In genomic region chr10:120666202-120666860, GRCm38 (mm10) we compare ENCODE assay signal across 13 mouse cellular contexts.
DNase-seq lines count a peak whose midpoint lies in the region; ATAC-seq and TF ChIP-seq lines count a peak whose summit lies in the region.
"Had no signal": no experiment of that assay in that cellular context is flagged by ENCODE, and none has a peak within 500 bp of the region (broad histone marks: within the 10 kb centered on the region; RNA-seq: fewer than 3 reads in every experiment).

No protein-coding gene starts in this region.

- no peaks in the 10 kb centered on the region for H3K4me1 ChIP-seq in stomach, embryonic 16.5 days (ENCODE audit: control insufficient read depth, insufficient read depth, low read length)
- no peaks in the 10 kb centered on the region for H3K4me1 ChIP-seq in stomach, postnatal 0 days (replicated peaks; ENCODE audit: control insufficient read depth, insufficient read depth)
- no peaks in the 10 kb centered on the region for H3K4me1 ChIP-seq in embryonic facial prominence, embryonic 12.5 days
- no peaks in the 10 kb centered on the region for H3K4me1 ChIP-seq in neural tube, embryonic 15.5 days
- H3K4me1 ChIP-seq in forebrain, embryonic 11.5 days (replicated peaks; ENCODE audit: control insufficient read depth, insufficient read depth, low read length): no peaks in the 10 kb centered on the region
- no peaks in the 10 kb centered on the region for H3K4me1 ChIP-seq in forebrain, postnatal 0 days (ENCODE audit: insufficient read depth)
- H3K4me1 ChIP-seq: forebrain, embryonic 10.5 days; hindbrain, embryonic 12.5 days had no signal

- peak overlapping the region; percentile 5; the same call in 1 of the 2 replicates for H3K27ac ChIP-seq in stomach, embryonic 16.5 days (ENCODE audit: low read length)
- H3K27ac ChIP-seq in stomach, postnatal 0 days (replicated peaks): no peak overlapping the region
- peak overlapping the region; percentile 54; the same call in 1 of the 2 replicates for H3K27ac ChIP-seq in embryonic facial prominence, embryonic 12.5 days
- no peak overlapping the region for H3K27ac ChIP-seq in neural tube, embryonic 15.5 days (replicated peaks)
- H3K27ac ChIP-seq in forebrain, embryonic 11.5 days (ENCODE audit: low read depth, low read length): no peak overlapping the region
- no peak overlapping the region for H3K27ac ChIP-seq in forebrain, postnatal 0 days (ENCODE audit: low read depth, low read length)
- H3K27ac ChIP-seq: forebrain, embryonic 10.5 days; heart, adult 2 months; hindbrain, embryonic 12.5 days had no signal

- no peak for ATAC-seq in stomach, embryonic 16.5 days (ENCODE audit: insufficient read depth, low FRiP score)
- no peak for ATAC-seq in stomach, postnatal 0 days (ENCODE audit: low FRiP score, low TSS enrichment)
- ATAC-seq in embryonic facial prominence, embryonic 12.5 days (ENCODE audit: insufficient number of reproducible peaks, insufficient read depth, low FRiP score, low TSS enrichment): no peak
- ATAC-seq in neural tube, embryonic 15.5 days (ENCODE audit: low FRiP score): no peak
- ATAC-seq in forebrain, embryonic 11.5 days (replicated peaks; ENCODE audit: low FRiP score): no peak
- ATAC-seq in forebrain, postnatal 0 days: no peak
- ATAC-seq: intestine, postnatal 0 days; liver, postnatal 0 days had no signal

- H3K9ac ChIP-seq in stomach, embryonic 16.5 days (ENCODE audit: low read length): no peak overlapping the region
- no peak overlapping the region for H3K9ac ChIP-seq in stomach, postnatal 0 days (ENCODE audit: low read length)
- H3K9ac ChIP-seq in embryonic facial prominence, embryonic 12.5 days: no peak overlapping the region
- no peak overlapping the region for H3K9ac ChIP-seq in neural tube, embryonic 15.5 days (replicated peaks)
- no peak overlapping the region for H3K9ac ChIP-seq in forebrain, embryonic 11.5 days (ENCODE audit: low read length)
- H3K9ac ChIP-seq in forebrain, postnatal 0 days: no peak overlapping the region
- H3K9ac ChIP-seq: hindbrain, embryonic 12.5 days; liver, postnatal 0 days had no signal

- no peak for TF ChIP-seq CTCF in stomach, postnatal 0 days (IDR thresholded peaks at IDR 0.05; ENCODE audit: low read depth)
- TF ChIP-seq CTCF in forebrain, postnatal 0 days (IDR thresholded peaks at IDR 0.05; ENCODE audit: low read depth): no peak

- H3K4me2 ChIP-seq in stomach, embryonic 16.5 days (ENCODE audit: low read depth, low read length): no peak overlapping the region
- no peak overlapping the region for H3K4me2 ChIP-seq in stomach, postnatal 0 days (replicated peaks; ENCODE audit: low read depth)
- no peak overlapping the region for H3K4me2 ChIP-seq in embryonic facial prominence, embryonic 12.5 days (replicated peaks)
- no peak overlapping the region for H3K4me2 ChIP-seq in neural tube, embryonic 15.5 days
- no peak overlapping the region for H3K4me2 ChIP-seq in forebrain, embryonic 11.5 days (ENCODE audit: low read depth, low read length, severe bottlenecking)
- H3K4me2 ChIP-seq in forebrain, postnatal 0 days (ENCODE audit: low read depth): no peak overlapping the region
- H3K4me2 ChIP-seq: hindbrain, embryonic 12.5 days had no signal

- H3K36me3 ChIP-seq in stomach, embryonic 16.5 days (ENCODE audit: control insufficient read depth, insufficient read depth, low read length): no peaks in the 10 kb centered on the region
- no peaks in the 10 kb centered on the region for H3K36me3 ChIP-seq in stomach, postnatal 0 days (ENCODE audit: control insufficient read depth, insufficient read depth, low read length)
- H3K36me3 ChIP-seq in embryonic facial prominence, embryonic 12.5 days: no peaks in the 10 kb centered on the region
- H3K36me3 ChIP-seq in neural tube, embryonic 15.5 days: no peaks in the 10 kb centered on the region
- H3K36me3 ChIP-seq in forebrain, embryonic 11.5 days (ENCODE audit: control insufficient read depth, insufficient read depth, low read length): no peaks in the 10 kb centered on the region
- no peaks in the 10 kb centered on the region for H3K36me3 ChIP-seq in forebrain, postnatal 0 days (ENCODE audit: insufficient read depth)
- H3K36me3 ChIP-seq: forebrain, embryonic 10.5 days; hindbrain, embryonic 12.5 days had no signal

- 78% methylated on average over 7 of the region's 7 CpGs for WGBS in stomach, embryonic 16.5 days
- 72% methylated on average over 7 of the region's 7 CpGs for WGBS in stomach, postnatal 0 days
- 80% methylated on average over 7 of the region's 7 CpGs for WGBS in embryonic facial prominence, embryonic 12.5 days
- 91% methylated on average over 7 of the region's 7 CpGs for WGBS in neural tube, embryonic 15.5 days
- WGBS in forebrain, embryonic 11.5 days: 89% methylated on average over 7 of the region's 7 CpGs
- WGBS in forebrain, postnatal 0 days: 88% methylated on average over 7 of the region's 7 CpGs

- no peak for TF ChIP-seq EP300 in stomach, postnatal 0 days (optimal IDR thresholded peaks at IDR 0.05)

- no peaks in the 10 kb centered on the region for H3K9me3 ChIP-seq in stomach, embryonic 16.5 days (replicated peaks; ENCODE audit: control insufficient read depth, low read length)
- H3K9me3 ChIP-seq in stomach, postnatal 0 days (ENCODE audit: control insufficient read depth, low read length): no peaks in the 10 kb centered on the region
- H3K9me3 ChIP-seq in embryonic facial prominence, embryonic 12.5 days: no peaks in the 10 kb centered on the region
- no peaks in the 10 kb centered on the region for H3K9me3 ChIP-seq in neural tube, embryonic 15.5 days (replicated peaks)
- H3K9me3 ChIP-seq in forebrain, embryonic 11.5 days (ENCODE audit: control insufficient read depth, low read length): no peaks in the 10 kb centered on the region
- H3K9me3 ChIP-seq in forebrain, postnatal 0 days (ENCODE audit: low read length): peaks cover 3% of the 10 kb centered on the region; the same call in 1 of the 2 replicates
- H3K9me3 ChIP-seq: forebrain, embryonic 10.5 days; hindbrain, embryonic 12.5 days had no signal

- no peak overlapping the region for H3K4me3 ChIP-seq in stomach, embryonic 16.5 days (replicated peaks; ENCODE audit: low read length)
- no peak overlapping the region for H3K4me3 ChIP-seq in stomach, postnatal 0 days (ENCODE audit: low read depth, low read length)
- H3K4me3 ChIP-seq in embryonic facial prominence, embryonic 12.5 days: no peak overlapping the region
- no peak overlapping the region for H3K4me3 ChIP-seq in neural tube, embryonic 15.5 days (replicated peaks)
- H3K4me3 ChIP-seq in forebrain, embryonic 11.5 days (ENCODE audit: low read depth, low read length): no peak overlapping the region
- H3K4me3 ChIP-seq in forebrain, postnatal 0 days (ENCODE audit: low read depth, low read length): no peak overlapping the region
- H3K4me3 ChIP-seq: forebrain, embryonic 10.5 days; heart, adult 2 months; hindbrain, embryonic 12.5 days had no signal

- H3K27me3 ChIP-seq in stomach, embryonic 16.5 days (ENCODE audit: control insufficient read depth, insufficient read depth, low read length): no peaks in the 10 kb centered on the region
- no peaks in the 10 kb centered on the region for H3K27me3 ChIP-seq in stomach, postnatal 0 days (ENCODE audit: control insufficient read depth, insufficient read depth, low read length)
- H3K27me3 ChIP-seq in embryonic facial prominence, embryonic 12.5 days: no peaks in the 10 kb centered on the region
- H3K27me3 ChIP-seq in neural tube, embryonic 15.5 days (replicated peaks): no peaks in the 10 kb centered on the region
- H3K27me3 ChIP-seq in forebrain, embryonic 11.5 days (ENCODE audit: control insufficient read depth, insufficient read depth, low read length): no peaks in the 10 kb centered on the region
- H3K27me3 ChIP-seq in forebrain, postnatal 0 days (ENCODE audit: insufficient read depth, low read length): no peaks in the 10 kb centered on the region
- H3K27me3 ChIP-seq: hindbrain, embryonic 12.5 days had no signal

- DNase-seq in stomach, postnatal 0 days (ENCODE audit: low spot score): no peak
- DNase-seq in cerebellum, adult 18-20 months: peak; percentile 32 to 36
- no peak for DNase-seq in layer of hippocampus, adult 18-20 months (ENCODE audit: low spot score in 2 of 2)
- DNase-seq in forebrain, embryonic 11.5 days (ENCODE audit: low spot score): no peak
- DNase-seq in forebrain, postnatal 0 days: no peak

Comparison
In these comparisons a context has a peak if more than half of its experiments do, and no peak if none do; other contexts are left out.
1. H3K27ac ChIP-seq: peak in stomach, embryonic 16.5 days (single experiment) and embryonic facial prominence, embryonic 12.5 days (single experiment); none in stomach, postnatal 0 days (single experiment), neural tube, embryonic 15.5 days (single experiment), forebrain, embryonic 11.5 days (single experiment) and forebrain, postnatal 0 days (single experiment).
2. DNase-seq: peak in cerebellum, adult 18-20 months (2 of 2); none in stomach, postnatal 0 days (single experiment), layer of hippocampus, adult 18-20 months (0 of 2), forebrain, embryonic 11.5 days (single experiment) and forebrain, postnatal 0 days (single experiment).